Mouse (Mus musculus) ES-Bruce4 (cell line): Measurements from ENCODE around the gene Thada. TPM values are rescaled to one million over a fixed set of nuclear protein-coding genes. Genes with fewer than 3 reads are reported as not detected.

ENCODE experiments used
- H3K27ac ChIP-seq: 2 replicates; pipeline ENCODE4 v1.5.1; 2012; ENCODE audit warnings: low read length, inconsistent platforms; ENCODE audit not compliant: insufficient read depth
- H3K27me3 ChIP-seq: 2 replicates; pipeline ENCODE4 v1.6.1; 2012; ENCODE audit warnings: mild to moderate bottlenecking, low read length, inconsistent platforms; ENCODE audit not compliant: control insufficient read depth, poor library complexity, insufficient read depth, severe bottlenecking
- H3K36me3 ChIP-seq: 2 replicates; pipeline ENCODE4 v1.6.1; 2012; ENCODE audit warnings: inconsistent platforms, mild to moderate bottlenecking, low read length, moderate library complexity; ENCODE audit not compliant: control insufficient read depth, poor library complexity, insufficient read depth, severe bottlenecking
- H3K4me1 ChIP-seq: one replicate; pipeline ENCODE4 v1.8.1; 2011; ENCODE audit warnings: low read length; ENCODE audit not compliant: control insufficient read depth, insufficient read depth
- H3K4me3 ChIP-seq: 2 replicates; pipeline ENCODE4 v1.5.1; 2011; ENCODE audit warnings: low read depth, mild to moderate bottlenecking, low read length
- H3K9ac ChIP-seq: 2 replicates; pipeline ENCODE4 v1.6.1; 2012; ENCODE audit warnings: low read depth, mild to moderate bottlenecking, inconsistent platforms; ENCODE audit not compliant: poor library complexity, severe bottlenecking
- H3K9me3 ChIP-seq: replicated peaks from 2 replicates; pipeline ENCODE4 v1.6.1; 2012; ENCODE audit warnings: mild to moderate bottlenecking, low read length, inconsistent platforms; ENCODE audit not compliant: control insufficient read depth, poor library complexity, insufficient read depth, severe bottlenecking
- CTCF ChIP-seq: IDR thresholded peaks from one replicate; pipeline ENCODE4 v1.8.1; 2011; ENCODE audit warnings: low read depth, low read length
- EP300 ChIP-seq: IDR thresholded peaks from 2 replicates; pipeline ENCODE4 v1.6.1; 2011; ENCODE audit warnings: low read depth, low read length; ENCODE audit not compliant: insufficient read depth
- POLR2A ChIP-seq: IDR thresholded peaks from one replicate; pipeline ENCODE4 v1.8.1; 2011; ENCODE audit warnings: low read length; ENCODE audit not compliant: insufficient read depth
- polyA plus RNA-seq: library from polyadenylated mRNA; stranded (reverse); fragments of >200 nt; gene quantifications from 2 replicates; pipeline ENCODE4 v1.2.4, GENCODE M21; 2011; ENCODE audit warnings: low read depth; ENCODE audit not compliant: missing spikeins, insufficient read depth, insufficient read length

Gene Thada
- polyA plus RNA-seq, 1 experiment = 38.0 TPM

DNA sequence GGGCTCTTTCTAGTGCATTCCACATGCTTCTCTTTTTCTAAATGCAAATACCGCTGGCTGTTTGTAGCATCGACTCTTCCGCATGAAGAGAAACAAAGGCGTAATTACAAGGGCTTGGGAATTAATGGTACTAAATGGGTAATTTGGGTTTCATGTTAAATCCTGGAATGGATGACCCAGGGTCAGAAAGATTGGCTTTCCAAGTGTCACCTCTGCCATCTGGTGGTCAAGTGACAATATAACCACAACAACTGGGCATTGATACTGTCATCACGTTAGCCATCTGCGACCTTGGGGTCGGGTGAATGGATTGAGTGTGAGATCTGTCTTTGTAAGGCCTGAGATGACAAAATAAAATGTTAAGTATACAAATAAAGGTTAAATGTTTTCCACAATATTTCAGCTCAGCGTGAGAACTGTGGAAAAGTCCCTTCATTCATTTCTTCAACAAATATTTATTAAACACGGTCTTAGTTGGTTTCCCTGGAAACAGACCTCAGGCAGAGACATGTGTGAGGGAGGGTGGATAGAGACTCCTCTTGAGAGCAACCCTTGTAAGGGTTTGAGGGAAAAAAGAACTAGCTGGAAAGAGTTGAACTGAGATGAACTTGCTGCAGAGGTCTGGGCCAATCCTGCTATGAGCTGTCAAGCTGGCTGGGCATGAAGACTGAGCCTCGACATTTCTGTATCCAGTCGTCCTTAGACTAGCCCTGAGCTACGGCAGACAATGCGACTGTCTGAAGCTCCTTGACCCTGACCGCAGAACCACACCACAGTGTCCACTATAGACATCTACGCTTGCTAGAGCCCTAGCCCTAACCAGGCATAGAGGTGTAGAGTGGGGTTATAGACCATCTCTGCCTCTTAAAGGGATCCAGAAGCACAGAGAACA lies 14.7 kb upstream of the Thada start:
- H3K9me3 ChIP-seq = no peaks in the 10 kb centered on the region
- H3K27me3 ChIP-seq = no peaks in the 10 kb centered on the region
- H3K9ac ChIP-seq = no peak overlapping the region
- H3K27ac ChIP-seq = no peak overlapping the region
- no peaks in the 10 kb centered on the region for H3K4me1 ChIP-seq
- no peak for TF ChIP-seq CTCF
- TF ChIP-seq POLR2A = no peak
- TF ChIP-seq EP300 = no peak
- H3K36me3 ChIP-seq = no peaks in the 10 kb centered on the region
- no peak overlapping the region for H3K4me3 ChIP-seq

DNA sequence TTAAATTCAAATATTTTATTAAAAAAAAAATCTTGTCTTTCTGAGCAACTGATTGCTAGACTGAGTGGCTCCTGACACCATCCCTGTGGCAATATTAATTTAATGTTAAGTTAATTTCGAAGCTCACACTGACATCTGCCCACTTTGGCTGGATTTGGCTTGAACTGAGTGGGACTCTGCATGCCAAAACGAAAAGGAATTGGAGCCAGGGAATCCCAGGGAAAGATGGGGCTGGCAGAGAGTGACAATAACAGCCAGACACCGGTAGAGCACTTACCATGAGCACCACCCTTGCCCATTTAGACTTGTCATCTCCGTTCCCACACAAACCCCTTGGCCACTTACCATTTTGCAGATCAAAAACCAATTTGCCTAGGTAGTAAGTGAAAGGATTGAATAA lies 12.3 kb upstream of the Thada start:
- Histone ChIP-seq H3K36me3 (no peaks in the 10 kb centered on the region), H3K9ac (no peak overlapping the region), H3K4me3 (no peak overlapping the region), H3K27ac (no peak overlapping the region), H3K9me3 (no peaks in the 10 kb centered on the region), H3K4me1 (no peaks in the 10 kb centered on the region), H3K27me3 (no peaks in the 10 kb centered on the region)
- TF ChIP-seq EP300 (no peak), CTCF (no peak), POLR2A (no peak)

DNA sequence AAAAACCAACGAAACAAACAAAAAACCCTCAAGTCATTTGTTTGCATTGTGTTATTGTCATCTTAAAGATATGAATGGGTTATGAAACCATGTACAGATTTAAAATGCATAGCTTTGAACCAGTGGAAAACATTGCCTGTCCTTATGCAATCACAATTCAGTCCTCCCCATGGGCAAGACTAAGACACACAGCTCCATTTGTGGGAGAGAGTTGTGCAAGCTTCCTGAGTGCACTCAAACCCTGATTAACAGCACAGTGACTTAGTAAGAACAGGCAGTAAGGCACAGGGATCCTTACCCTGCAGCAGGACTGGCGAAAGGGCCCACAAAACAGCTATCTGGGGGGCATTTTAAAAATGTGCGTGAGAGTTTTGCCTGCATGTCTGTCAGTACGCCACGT lies 11.2 kb upstream of the Thada start:
- Histone ChIP-seq H3K36me3 (no peaks in the 10 kb centered on the region), H3K4me3 (no peak overlapping the region), H3K27ac (no peak overlapping the region), H3K27me3 (no peaks in the 10 kb centered on the region), H3K4me1 (no peaks in the 10 kb centered on the region), H3K9me3 (no peaks in the 10 kb centered on the region), H3K9ac (no peak overlapping the region)
- TF ChIP-seq CTCF (no peak), EP300 (no peak), POLR2A (no peak)

DNA sequence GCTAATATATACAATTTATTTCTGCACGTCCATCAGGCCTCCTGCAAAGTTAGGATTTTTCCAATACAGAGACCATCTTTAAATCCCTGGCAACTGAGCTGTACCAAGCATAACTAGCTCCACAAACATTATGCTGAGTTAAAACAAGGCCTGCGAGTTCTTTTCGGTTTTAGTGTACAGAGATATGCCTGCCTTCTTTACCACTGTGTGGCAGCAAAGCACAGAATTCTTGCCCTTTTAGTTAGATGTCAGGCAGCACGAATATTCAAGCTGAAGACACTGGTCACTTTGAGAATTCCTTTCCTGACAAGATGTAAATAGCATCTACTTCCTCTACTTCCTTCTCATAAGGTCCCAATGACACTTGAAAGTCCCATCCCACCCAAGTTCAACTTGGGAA lies 8.3 kb upstream of the Thada start:
- Histone ChIP-seq H3K9ac (no peak overlapping the region), H3K4me1 (no peaks in the 10 kb centered on the region), H3K27ac (no peak overlapping the region), H3K4me3 (no peak overlapping the region), H3K36me3 (no peaks in the 10 kb centered on the region), H3K27me3 (no peaks in the 10 kb centered on the region), H3K9me3 (no peaks in the 10 kb centered on the region)
- TF ChIP-seq EP300 (no peak), POLR2A (no peak), CTCF (no peak)

GRCm38 (mm10) chr17:84435012-84435411 lies 31.0 kb downstream of the Thada start:
- Histone ChIP-seq H3K9ac (no peak overlapping the region), H3K4me3 (no peak overlapping the region), H3K36me3 (peaks cover 53% of the 10 kb centered on the region), H3K4me1 (no peaks in the 10 kb centered on the region), H3K27ac (no peak overlapping the region), H3K9me3 (no peaks in the 10 kb centered on the region), H3K27me3 (no peaks in the 10 kb centered on the region)
- TF ChIP-seq EP300 = no peak
- TF ChIP-seq POLR2A = no peak
- TF ChIP-seq CTCF = no peak

GRCm38 (mm10) chr17:84434233-84434632 lies 31.8 kb downstream of the Thada start:
- TF ChIP-seq EP300 = no peak
- TF ChIP-seq CTCF = no peak
- no peak for TF ChIP-seq POLR2A
- H3K36me3 ChIP-seq = peaks cover 54% of the 10 kb centered on the region
- no peak overlapping the region for H3K4me3 ChIP-seq
- no peaks in the 10 kb centered on the region for H3K27me3 ChIP-seq
- no peak overlapping the region for H3K27ac ChIP-seq
- no peaks in the 10 kb centered on the region for H3K4me1 ChIP-seq
- no peaks in the 10 kb centered on the region for H3K9me3 ChIP-seq
- no peak overlapping the region for H3K9ac ChIP-seq
